Mouse (Mus musculus): ENCODE results near the gene Mon1a. TPM values are rescaled to one million over a fixed set of nuclear protein-coding genes. Genes with fewer than 3 reads are reported as not detected.

Gene Mon1a
- polyA plus RNA-seq (2012; rRNA removed): 67.5 and 92.5 TPM in 2 replicates

GRCm38 (mm10) chr9:107887804-107888266 lies at the start of gene Mon1a:
Gene Mon1a, plus strand, starts transcription at chr9:107888151.
- WGBS: under 1% methylated on average over 28 of the region's 28 CpGs
- no peak for DNase-seq (ENCODE audit: low read depth, low spot score)

- DNase-seq (ENCODE audit: low read depth, low spot score): no peak
- WGBS: 100% methylated on average over 1 of the region's 1 CpGs
These were observed 49.1 kb upstream of the Mon1a start for GRCm38 (mm10) chr9:107838869-107839268.

GRCm38 (mm10) chr9:107842709-107843108 lies 45.2 kb upstream of the Mon1a start:
- 97% methylated on average over 2 of the region's 2 CpGs for WGBS
- DNase-seq (ENCODE audit: low read depth, low spot score): no peak

GRCm38 (mm10) chr9:107848922-107849321 lies 39.0 kb upstream of the Mon1a start:
- WGBS: 97% methylated on average over 7 of the region's 7 CpGs
- no peak for DNase-seq (ENCODE audit: low read depth, low spot score)

- 95% methylated on average over 3 of the region's 3 CpGs for WGBS
- no peak for DNase-seq (ENCODE audit: low read depth, low spot score)
These were observed 29.6 kb upstream of the Mon1a start for GRCm38 (mm10) chr9:107858343-107858742.

GRCm38 (mm10) chr9:107864493-107864892 lies 23.5 kb upstream of the Mon1a start:
- WGBS: 43% methylated on average over 1 of the region's 1 CpGs
- no peak for DNase-seq (ENCODE audit: low read depth, low spot score)

- no peak for DNase-seq (ENCODE audit: low read depth, low spot score)
- 100% methylated on average over 2 of the region's 2 CpGs for WGBS
These were observed 21.9 kb upstream of the Mon1a start for GRCm38 (mm10) chr9:107866081-107866480.

GRCm38 (mm10) chr9:107872350-107873098 lies 15.4 kb upstream of the Mon1a start:
- peak; percentile 87 for DNase-seq (ENCODE audit: low read depth, low spot score)
- WGBS: under 1% methylated on average over 80 of the region's 80 CpGs

- no peak for DNase-seq (ENCODE audit: low read depth, low spot score)
- 4% methylated on average over 14 of the region's 14 CpGs for WGBS
These were observed 14.8 kb upstream of the Mon1a start, which contains the start of gene Rbm6 for GRCm38 (mm10) chr9:107873137-107873536. Gene Rbm6, minus strand, starts transcription at chr9:107873237.

GRCm38 (mm10) chr9:107880411-107880810 lies 7.5 kb upstream of the Mon1a start:
- 41% methylated on average over 4 of the region's 4 CpGs for WGBS
- DNase-seq (ENCODE audit: low read depth, low spot score): no peak

GRCm38 (mm10) chr9:107888267-107888850 lies 408 bp downstream of the Mon1a start:
- 1% methylated on average over 18 of the region's 18 CpGs for WGBS
- no peak for DNase-seq (ENCODE audit: low read depth, low spot score)

- 36% methylated on average over 6 of the region's 6 CpGs for WGBS
These were observed 2.3 kb downstream of the Mon1a start for GRCm38 (mm10) chr9:107890260-107890659.

GRCm38 (mm10) chr9:107891023-107891422 lies 3.1 kb downstream of the Mon1a start:
- no peak for DNase-seq (ENCODE audit: low read depth, low spot score)
- 98% methylated on average over 1 of the region's 1 CpGs for WGBS

More at GRCm38 (mm10) chr9:107890260-107890659, 2.3 kb downstream of the Mon1a start:
- DNase-seq (ENCODE audit: low read depth, low spot score): no peak

- 95% methylated on average over 10 of the region's 10 CpGs for WGBS
- DNase-seq (ENCODE audit: low read depth, low spot score): no peak
These were observed 10.6 kb downstream of the Mon1a start for GRCm38 (mm10) chr9:107898563-107898962.

GRCm38 (mm10) chr9:107899855-107900254 lies 11.9 kb downstream of the Mon1a start:
- 91% methylated on average over 12 of the region's 12 CpGs for WGBS
- DNase-seq (ENCODE audit: low read depth, low spot score): no peak

- 40% methylated on average over 44 of the region's 44 CpGs for WGBS
- DNase-seq (ENCODE audit: low read depth, low spot score): no peak
These were observed 13.1 kb downstream of the Mon1a start for GRCm38 (mm10) chr9:107900840-107901626.

GRCm38 (mm10) chr9:107901627-107901914 lies 13.6 kb downstream of the Mon1a start:
- 56% methylated on average over 17 of the region's 17 CpGs for WGBS

GRCm38 (mm10) chr9:107904726-107905125 lies 16.8 kb downstream of the Mon1a start:
- WGBS: 3% methylated on average over 4 of the region's 4 CpGs
- DNase-seq (ENCODE audit: low read depth, low spot score): no peak

More at GRCm38 (mm10) chr9:107901627-107901914, 13.6 kb downstream of the Mon1a start:
- no peak for DNase-seq (ENCODE audit: low read depth, low spot score)

GRCm38 (mm10) chr9:107906252-107906966 lies 18.5 kb downstream of the Mon1a start, which contains the start of gene Mst1r:
Gene Mst1r, plus strand, starts transcription at chr9:107906873.
- WGBS: 8% methylated on average over 19 of the region's 19 CpGs
- no peak for DNase-seq (ENCODE audit: low read depth, low spot score)
